Mouse (Mus musculus): Measurements from ENCODE around the gene Irf2.

Gene Irf2

GRCm38 (mm10) chr8:46739003-46739949 is at the start of gene Irf2:
TSS of gene Irf2 (plus strand) at chr8:46739732.
- DNase-seq (ENCODE audit: low read depth), result peak; percentile 97

- DNase-seq (ENCODE audit: low read depth), result no peak
Observed at GRCm38 (mm10) chr8:46690111-46690510, 49.4 kb upstream of the Irf2 start.

GRCm38 (mm10) chr8:46690581-46690980 is 49.0 kb upstream of the Irf2 start:
- no peak for DNase-seq (ENCODE audit: low read depth)

- DNase-seq (ENCODE audit: low read depth), result no peak
Observed at GRCm38 (mm10) chr8:46691360-46691759, 48.2 kb upstream of the Irf2 start.

GRCm38 (mm10) chr8:46696256-46697041 is 43.1 kb upstream of the Irf2 start:
- peak; percentile 73 for DNase-seq (ENCODE audit: low read depth)

- DNase-seq (ENCODE audit: low read depth), result peak; percentile 65
Observed at GRCm38 (mm10) chr8:46697566-46697965, 42.0 kb upstream of the Irf2 start.

- DNase-seq (ENCODE audit: low read depth), result no peak
Observed at GRCm38 (mm10) chr8:46698162-46698561, 41.4 kb upstream of the Irf2 start.

GRCm38 (mm10) chr8:46705145-46705544 is 34.4 kb upstream of the Irf2 start:
- DNase-seq (ENCODE audit: low read depth), result peak; percentile 43

- DNase-seq (ENCODE audit: low read depth), result no peak
Observed at GRCm38 (mm10) chr8:46706730-46707129, 32.8 kb upstream of the Irf2 start.

- no peak for DNase-seq (ENCODE audit: low read depth)
Observed at GRCm38 (mm10) chr8:46709302-46709701, 30.2 kb upstream of the Irf2 start.

- DNase-seq (ENCODE audit: low read depth), result no peak
Observed at GRCm38 (mm10) chr8:46710289-46710688, 29.2 kb upstream of the Irf2 start.

GRCm38 (mm10) chr8:46711496-46711895 is 28.0 kb upstream of the Irf2 start:
- peak; percentile 51 for DNase-seq (ENCODE audit: low read depth)

GRCm38 (mm10) chr8:46713178-46713577 is 26.4 kb upstream of the Irf2 start:
- DNase-seq (ENCODE audit: low read depth), result no peak

- peak; percentile 34 for DNase-seq (ENCODE audit: low read depth)
Observed at GRCm38 (mm10) chr8:46713844-46714243, 25.7 kb upstream of the Irf2 start.

- peak; percentile 60 for DNase-seq (ENCODE audit: low read depth)
Observed at GRCm38 (mm10) chr8:46714400-46714799, 25.1 kb upstream of the Irf2 start.

GRCm38 (mm10) chr8:46716477-46716876 is 23.1 kb upstream of the Irf2 start:
- DNase-seq (ENCODE audit: low read depth), result no peak

- DNase-seq (ENCODE audit: low read depth), result no peak
Observed at GRCm38 (mm10) chr8:46717170-46717569, 22.4 kb upstream of the Irf2 start.

GRCm38 (mm10) chr8:46718301-46718700 is 21.2 kb upstream of the Irf2 start:
- no peak for DNase-seq (ENCODE audit: low read depth)

GRCm38 (mm10) chr8:46718747-46719146 is 20.8 kb upstream of the Irf2 start:
- DNase-seq (ENCODE audit: low read depth), result no peak

- no peak for DNase-seq (ENCODE audit: low read depth)
Observed at GRCm38 (mm10) chr8:46720656-46721055, 18.9 kb upstream of the Irf2 start.

GRCm38 (mm10) chr8:46721065-46721845 is 18.3 kb upstream of the Irf2 start:
- DNase-seq (ENCODE audit: low read depth), result peak; percentile 74

- DNase-seq (ENCODE audit: low read depth), result no peak
Observed at GRCm38 (mm10) chr8:46722536-46722935, 17.0 kb upstream of the Irf2 start.

Data from NIH3T3 (cell line).